Mouse (Mus musculus) brain, embryonic 14.5 days (tissue): ENCODE data around the gene Rhox2h. TPM values are rescaled to one million over a fixed set of nuclear protein-coding genes. Genes with fewer than 3 reads are reported as not detected.
"Not testable (repeated sequence)": the region's sequence is repeated elsewhere in the genome, so short reads cannot be mapped to it uniquely, and the experiment has no call there.

ENCODE experiments used
- DNase-seq: peaks from one replicate; pipeline ENCODE4 v3.0.0-alpha.2; 2011; ENCODE audit warnings: low read depth
- CTCF ChIP-seq: fragments of 200-500 bp; IDR thresholded peaks from 2 replicates; pipeline ENCODE4 v1.5.1; 2012; ENCODE audit warnings: inconsistent platforms, mild to moderate bottlenecking, moderate library complexity, borderline replicate concordance; ENCODE audit not compliant: insufficient read depth, insufficient read length; ENCODE audit errors: extremely low read depth
- POLR2A ChIP-seq: fragments of 200-500 bp; IDR thresholded peaks from 2 replicates; pipeline ENCODE4 v1.6.1; 2012; ENCODE audit warnings: mild to moderate bottlenecking, inconsistent platforms, borderline replicate concordance; ENCODE audit not compliant: poor library complexity, insufficient read depth, insufficient read length, severe bottlenecking; ENCODE audit errors: extremely low read depth
- polyA plus RNA-seq: library from polyadenylated mRNA; depleted of rRNA; stranded (reverse); fragments of >200 nt; gene quantifications from 2 replicates; pipeline ENCODE4 v1.2.3, GENCODE M21; 2012; rRNA removed

Rhox2h gene
- not detected in 2 replicates for polyA plus RNA-seq

- DNase-seq: not testable (repeated sequence)
Observed at GRCm38 (mm10) chrX:37673177-37673576, at the start of gene Rhox2h. Gene Rhox2h, minus strand, starts transcription at chrX:37673277.

GRCm38 (mm10) chrX:37701821-37702387, 28.8 kb upstream of the Rhox2h start:
- TF ChIP-seq CTCF: no peak
- TF ChIP-seq POLR2A: no peak
- DNase-seq: no peak

- no peak for TF ChIP-seq CTCF
- no peak for TF ChIP-seq POLR2A
- no peak for DNase-seq
Observed at GRCm38 (mm10) chrX:37692261-37692660, 19.2 kb upstream of the Rhox2h start.

- no peak for DNase-seq
- TF ChIP-seq CTCF (no peak), POLR2A (no peak)
Observed at GRCm38 (mm10) chrX:37683031-37683715, 10.1 kb upstream of the Rhox2h start.

- not testable (repeated sequence) for DNase-seq
Observed at GRCm38 (mm10) chrX:37668664-37669063, 4.4 kb downstream of the Rhox2h start, which contains the start of gene Rhox3h. Gene Rhox3h, minus strand, starts transcription at chrX:37668764.

- not testable (repeated sequence) for DNase-seq
Observed at GRCm38 (mm10) chrX:37651227-37651626, 21.9 kb downstream of the Rhox2h start, which contains the start of gene Rhox4g. Gene Rhox4g, minus strand, starts transcription at chrX:37651327.

- not testable (repeated sequence) for DNase-seq
Observed at GRCm38 (mm10) chrX:37643370-37643769, 29.7 kb downstream of the Rhox2h start, which contains the start of gene Rhox2g. Gene Rhox2g, minus strand, starts transcription at chrX:37643470.

- DNase-seq: not testable (repeated sequence)
Observed at GRCm38 (mm10) chrX:37628512-37628911, 44.6 kb downstream of the Rhox2h start, which contains the start of gene Rhox3g. Gene Rhox3g, minus strand, starts transcription at chrX:37628612.

Other genes starting within 250 kb of the Rhox2h start
- gene Rhox4b, start 240.8 kb downstream of the Rhox2h start, polyA plus RNA-seq: 0.14 TPM in 1 of 2 replicates, not detected in the other
- not detected in 2 replicates for gene Rhox2c, start 219.6 kb downstream of the Rhox2h start, polyA plus RNA-seq
- gene Rhox3c, start 214.7 kb downstream of the Rhox2h start, polyA plus RNA-seq: not detected in 2 replicates
- not detected in 2 replicates for gene Rhox4c, start 192.9 kb downstream of the Rhox2h start, polyA plus RNA-seq
- gene Rhox2d, start 179.8 kb downstream of the Rhox2h start, polyA plus RNA-seq: not detected in 2 replicates
- not detected in 2 replicates for gene Rhox4d, start 158.9 kb downstream of the Rhox2h start, polyA plus RNA-seq
- not detected in 2 replicates for gene Rhox2e, start 142.8 kb downstream of the Rhox2h start, polyA plus RNA-seq
- not detected in 2 replicates for gene Rhox3e, start 131.3 kb downstream of the Rhox2h start, polyA plus RNA-seq
- gene Rhox4e, start 115.9 kb downstream of the Rhox2h start, polyA plus RNA-seq: not detected in 2 replicates
- not detected in 2 replicates for gene Rhox2f, start 101.9 kb downstream of the Rhox2h start, polyA plus RNA-seq
- gene Rhox3f, start 92.3 kb downstream of the Rhox2h start, polyA plus RNA-seq: not detected in 2 replicates
- gene Rhox4f, start 65.6 kb downstream of the Rhox2h start, polyA plus RNA-seq: not detected in 2 replicates
- not detected in 2 replicates for gene Rhox3g, start 44.7 kb downstream of the Rhox2h start, polyA plus RNA-seq
- gene Rhox2g, start 29.8 kb downstream of the Rhox2h start, polyA plus RNA-seq: not detected in 2 replicates
- not detected in 2 replicates for gene Rhox4g, start 21.9 kb downstream of the Rhox2h start, polyA plus RNA-seq
- not detected in 2 replicates for gene Rhox3h, start 4.5 kb downstream of the Rhox2h start, polyA plus RNA-seq
- not detected in 2 replicates for gene Rhox5, start 131.6 kb upstream of the Rhox2h start, polyA plus RNA-seq
- gene Rhox6, start 153.6 kb upstream of the Rhox2h start, polyA plus RNA-seq: 0.06 and 0.14 TPM in 2 replicates
- gene Rhox7a, start 158.4 kb upstream of the Rhox2h start, polyA plus RNA-seq: not detected in 2 replicates
- gene Rhox8, start 205.7 kb upstream of the Rhox2h start, polyA plus RNA-seq: not detected in 2 replicates
- gene Rhox7b, start 224.0 kb upstream of the Rhox2h start, polyA plus RNA-seq: not detected in 2 replicates
- gene Rhox9, start 228.5 kb upstream of the Rhox2h start, polyA plus RNA-seq: not detected in 2 replicates